Mouse (Mus musculus) C2C12 (cell line): ENCODE results near the gene Tmem150c.

Experiments used
- CTCF ChIP-seq: IDR thresholded peaks from one replicate; pipeline ENCODE4 v1.5.1; 2011; ENCODE audit not compliant: control insufficient read depth, insufficient read depth, insufficient read length
- MYOG ChIP-seq: IDR thresholded peaks from one replicate; pipeline ENCODE4 v1.6.1; 2011; ENCODE audit not compliant: control insufficient read depth, insufficient read length; ENCODE audit errors: extremely low read depth
- USF1 ChIP-seq: IDR thresholded peaks from one replicate; pipeline ENCODE4 v1.6.1; 2011; ENCODE audit warnings: low read depth, mild to moderate bottlenecking, control low read depth, moderate library complexity

DNA sequence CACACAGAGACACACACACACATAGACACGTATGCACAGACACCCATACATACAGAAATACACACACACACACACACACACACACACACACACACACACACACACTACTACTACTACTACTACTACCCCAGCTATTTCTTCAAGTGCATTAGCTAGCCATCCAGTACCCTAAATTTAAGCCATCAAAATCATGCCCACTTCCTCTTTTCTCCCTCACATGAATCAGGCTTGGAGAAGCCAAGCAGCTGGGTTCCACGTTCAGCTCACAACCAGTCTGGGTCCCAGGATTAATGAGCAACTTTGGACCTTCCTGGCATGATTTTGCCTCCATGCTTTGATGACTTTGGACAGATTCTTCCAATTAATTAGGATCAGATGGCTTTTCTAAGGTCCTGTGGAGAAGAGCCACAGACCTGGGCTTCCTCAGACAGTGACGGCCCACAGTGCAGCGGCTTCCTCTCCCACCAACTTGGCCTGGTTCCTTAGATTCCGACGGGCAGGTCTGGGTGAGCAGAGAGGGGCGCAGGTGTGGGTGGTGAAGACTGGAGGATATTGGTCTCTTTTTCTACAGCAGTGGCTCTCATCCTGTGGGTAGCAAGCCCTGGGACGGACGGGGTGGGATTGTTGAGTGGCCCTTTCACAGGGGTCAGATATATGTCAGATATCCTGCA, 46.0 kb upstream of the Tmem150c start:
- no peak for TF ChIP-seq CTCF
- TF ChIP-seq USF1, result no peak
- no peak for TF ChIP-seq MYOG
